Mouse (Mus musculus) forebrain, postnatal 0 days (tissue): Measurements from ENCODE around the gene Lsm12. TPM values are rescaled to one million over a fixed set of nuclear protein-coding genes. Genes with fewer than 3 reads are reported as not detected.

Experiments
- ATAC-seq: fragments of 200-750 bp; cut with Nextera tagmentation; 2 replicates; pipeline ENCODE4 v1.8.0; 2017; ENCODE audit warnings: mild to moderate bottlenecking, moderate library complexity
- DNase-seq: peaks from one replicate; pipeline ENCODE4 v3.0.0-alpha.2; 2015
- H3K27ac ChIP-seq: fragments of 300-500 bp; sonication (generic); 2 replicates; pipeline ENCODE4 v1.5.1; 2014; ENCODE audit warnings: low read depth, mild to moderate bottlenecking, antibody characterized with exemption, low read length, moderate library complexity, mixed read lengths
- H3K27me3 ChIP-seq: fragments of 300-500 bp; sonication (generic); 2 replicates; pipeline ENCODE4 v1.6.1; 2014; ENCODE audit warnings: mild to moderate bottlenecking, low read length, mixed read lengths; ENCODE audit not compliant: insufficient read depth
- H3K36me3 ChIP-seq: fragments of 300-500 bp; sonication (generic); 2 replicates; pipeline ENCODE4 v1.6.1; 2014; ENCODE audit warnings: mild to moderate bottlenecking, moderate library complexity; ENCODE audit not compliant: insufficient read depth
- H3K4me1 ChIP-seq: fragments of 300-500 bp; sonication (generic); 2 replicates; pipeline ENCODE4 v1.6.1; 2014; ENCODE audit warnings: antibody characterized with exemption; ENCODE audit not compliant: insufficient read depth
- H3K4me2 ChIP-seq: fragments of 300-500 bp; sonication (generic); 2 replicates; pipeline ENCODE4 v1.6.1; 2014; ENCODE audit warnings: low read depth, mild to moderate bottlenecking, moderate library complexity
- H3K4me3 ChIP-seq: fragments of 300-500 bp; sonication (generic); 2 replicates; pipeline ENCODE4 v1.5.1; 2014; ENCODE audit warnings: low read depth, low read length, mixed read lengths
- H3K9ac ChIP-seq: fragments of 300-500 bp; sonication (generic); 2 replicates; pipeline ENCODE4 v1.6.1; 2014; ENCODE audit warnings: mild to moderate bottlenecking
- H3K9me3 ChIP-seq: fragments of 300-500 bp; sonication (generic); 2 replicates; pipeline ENCODE4 v1.6.1; 2016; ENCODE audit warnings: low read length
- CTCF ChIP-seq: sonication (generic); IDR thresholded peaks from 2 replicates; pipeline ENCODE4 v1.5.1; 2016; ENCODE audit warnings: antibody characterized with exemption, control low read depth, low read depth
- WGBS: fragments of 180-500 bp; shearing (Covaris S2); extraction: QIAGEN DNeasy Blood & Tissue Kit; methylation state at CpG from one replicate; pipeline ENCODE4 v1.1.7; 2014; 5-methylcytosine and 5-hydroxymethylcytosine counted together
- microRNA-seq, 2 experiments: library from miRNA; unstranded; fragments of <30 nt; microRNA quantifications; one replicate each; pipeline ENCODE4; 2016
- polyA plus RNA-seq: library from polyadenylated mRNA; unstranded; fragments of >200 nt; fragmentation: Nextera tagmentation; extraction: Ambion mirVana; gene quantifications from 2 replicates; pipeline ENCODE4 v1.2.1, GENCODE M21; 2015
- total RNA-seq: library from RNA; depleted of rRNA; stranded (reverse); fragments of >200 nt; gene quantifications from 2 replicates; pipeline ENCODE4 v1.2.3, GENCODE M21; 2014; rRNA removed

Lsm12 gene
- total and polyA plus RNA-seq, 2 experiments from 2014 or later = 86.4 to 145 TPM

GRCm38 (mm10) chr11:102116241-102116640 lies 68.9 kb downstream of the Lsm12 start:
- no peak for DNase-seq
- TF ChIP-seq CTCF = no peak
- Histone ChIP-seq H3K27me3 (no peaks in the 10 kb centered on the region; the same call in 1 of the 2 replicates), H3K36me3 (no peaks in the 10 kb centered on the region), H3K9me3 (no peaks in the 10 kb centered on the region), H3K4me1 (no peaks in the 10 kb centered on the region), H3K4me3 (no peak overlapping the region), H3K4me2 (no peak overlapping the region), H3K9ac (no peak overlapping the region), H3K27ac (no peak overlapping the region)
- 83% methylated on average over 8 of the region's 8 CpGs for WGBS
- no peak for ATAC-seq

Small RNA genes lying within 50 kb of the gene (microRNA-seq; reads per million reads assigned to microRNA genes)
- gene Mir8101 = 0.73 to 0.77 reads per million in 2 experiments

Other genes with a start within 250 kb of the Lsm12 start
- gene Sost, start 218.3 kb downstream of the Lsm12 start, total RNA-seq = 0.31 TPM in 1 of 2 replicates, not detected in the other
- gene Sost, start 218.3 kb downstream of the Lsm12 start, polyA plus RNA-seq = not detected in 2 replicates
- not detected in 2 replicates for gene Cfap97d1, start 201.0 kb downstream of the Lsm12 start, total RNA-seq
- not detected in 2 replicates for gene Cfap97d1, start 201.0 kb downstream of the Lsm12 start, polyA plus RNA-seq
- gene Dusp3, start 198.3 kb downstream of the Lsm12 start, total RNA-seq = 32.8 and 35.5 TPM in 2 replicates
- gene Dusp3, start 198.3 kb downstream of the Lsm12 start, polyA plus RNA-seq = 25.1 and 31.0 TPM in 2 replicates
- gene Mpp3, start 156.8 kb downstream of the Lsm12 start, total RNA-seq = 56.6 and 60.3 TPM in 2 replicates
- gene Mpp3, start 156.8 kb downstream of the Lsm12 start, polyA plus RNA-seq = 45.5 and 46.4 TPM in 2 replicates
- 0.69 and 0.86 TPM in 2 replicates for gene Cd300lg, start 143.8 kb downstream of the Lsm12 start, total RNA-seq
- gene Cd300lg, start 143.8 kb downstream of the Lsm12 start, polyA plus RNA-seq = 0.15 and 0.30 TPM in 2 replicates
- 27.3 and 28.3 TPM in 2 replicates for gene Mpp2, start 96.8 kb downstream of the Lsm12 start, total RNA-seq
- 14.1 and 21.4 TPM in 2 replicates for gene Mpp2, start 96.8 kb downstream of the Lsm12 start, polyA plus RNA-seq
- gene Ppy, start 84.0 kb downstream of the Lsm12 start, total RNA-seq = not detected in 2 replicates
- not detected in 2 replicates for gene Ppy, start 84.0 kb downstream of the Lsm12 start, polyA plus RNA-seq
- gene Pyy, start 77.5 kb downstream of the Lsm12 start, total RNA-seq = not detected in 2 replicates
- gene Pyy, start 77.5 kb downstream of the Lsm12 start, polyA plus RNA-seq = not detected in 2 replicates
- gene Nags, start 39.8 kb downstream of the Lsm12 start, total RNA-seq = 0.14 and 0.15 TPM in 2 replicates
- 0.28 and 0.35 TPM in 2 replicates for gene Nags, start 39.8 kb downstream of the Lsm12 start, polyA plus RNA-seq
- gene Tmem101, start 28.9 kb downstream of the Lsm12 start, total RNA-seq = 42.1 and 44.4 TPM in 2 replicates
- gene Tmem101, start 28.9 kb downstream of the Lsm12 start, polyA plus RNA-seq = 34.1 and 38.2 TPM in 2 replicates
- 27.3 and 32.1 TPM in 2 replicates for gene G6pc3, start 4.3 kb upstream of the Lsm12 start, total RNA-seq
- gene G6pc3, start 4.3 kb upstream of the Lsm12 start, polyA plus RNA-seq = 27.4 and 32.0 TPM in 2 replicates
- gene Hdac5, start 44.9 kb upstream of the Lsm12 start, total RNA-seq = 170 and 209 TPM in 2 replicates
- 67.1 and 69.4 TPM in 2 replicates for gene Hdac5, start 44.9 kb upstream of the Lsm12 start, polyA plus RNA-seq
- gene BC030867, start 63.6 kb upstream of the Lsm12 start, total RNA-seq = 0.62 and 1.0 TPM in 2 replicates
- 1.5 and 1.6 TPM in 2 replicates for gene BC030867, start 63.6 kb upstream of the Lsm12 start, polyA plus RNA-seq
- gene Asb16, start 83.4 kb upstream of the Lsm12 start, total RNA-seq = 0.54 and 1.4 TPM in 2 replicates
- 0.11 TPM in 1 of 2 replicates, not detected in the other for gene Asb16, start 83.4 kb upstream of the Lsm12 start, polyA plus RNA-seq
- gene Tmub2, start 99.6 kb upstream of the Lsm12 start, total RNA-seq = 72.5 and 77.4 TPM in 2 replicates
- 63.0 and 67.0 TPM in 2 replicates for gene Tmub2, start 99.6 kb upstream of the Lsm12 start, polyA plus RNA-seq
- gene Atxn7l3, start 111.3 kb upstream of the Lsm12 start, total RNA-seq = 162 and 167 TPM in 2 replicates
- 24.3 and 26.2 TPM in 2 replicates for gene Atxn7l3, start 111.3 kb upstream of the Lsm12 start, polyA plus RNA-seq
- gene Ubtf, start 134.4 kb upstream of the Lsm12 start, total RNA-seq = 94.3 and 109 TPM in 2 replicates
- gene Ubtf, start 134.4 kb upstream of the Lsm12 start, polyA plus RNA-seq = 73.2 and 78.7 TPM in 2 replicates
- 0.24 and 1.2 TPM in 2 replicates for gene Slc4a1, start 180.9 kb upstream of the Lsm12 start, total RNA-seq
- 0.50 and 0.68 TPM in 2 replicates for gene Slc4a1, start 180.9 kb upstream of the Lsm12 start, polyA plus RNA-seq
- 306 and 418 TPM in 2 replicates for gene Rundc3a, start 208.1 kb upstream of the Lsm12 start, total RNA-seq
- gene Rundc3a, start 208.1 kb upstream of the Lsm12 start, polyA plus RNA-seq = 118 and 121 TPM in 2 replicates
- 96.3 and 114 TPM in 2 replicates for gene Slc25a39, start 222.7 kb upstream of the Lsm12 start, total RNA-seq
- 120 and 129 TPM in 2 replicates for gene Slc25a39, start 222.7 kb upstream of the Lsm12 start, polyA plus RNA-seq
- gene Grn, start 245.0 kb upstream of the Lsm12 start, total RNA-seq = 49.5 and 66.2 TPM in 2 replicates
- gene Grn, start 245.0 kb upstream of the Lsm12 start, polyA plus RNA-seq = 72.3 and 86.6 TPM in 2 replicates